Mouse (Mus musculus) midbrain, embryonic 14.5 days (tissue): ENCODE results near the gene Olfr198. TPM values are rescaled to one million over a fixed set of nuclear protein-coding genes. Genes with fewer than 3 reads are reported as not detected.
"Not testable (repeated sequence)": the region's sequence is repeated elsewhere in the genome, so short reads cannot be mapped to it uniquely, and the experiment has no call there.

Experiments
- ATAC-seq: fragments of 200-750 bp; cut with Nextera tagmentation; 2 replicates; pipeline ENCODE4 v1.8.0; 2017; ENCODE audit warnings: moderate number of reproducible peaks, moderate library complexity; ENCODE audit not compliant: low FRiP score, low TSS enrichment
- DNase-seq: peaks from one replicate; pipeline ENCODE4 v3.0.0-alpha.2; 2015
- H3K27ac ChIP-seq: fragments of 300-500 bp; sonication (generic); replicated peaks from 2 replicates; pipeline ENCODE4 v1.5.1; 2014; ENCODE audit warnings: mild to moderate bottlenecking, low read depth, low read length, moderate library complexity
- H3K27me3 ChIP-seq: fragments of 300-500 bp; sonication (generic); 2 replicates; pipeline ENCODE4 v1.6.1; 2014; ENCODE audit warnings: low read length, control low read depth, mixed read lengths; ENCODE audit not compliant: control insufficient read depth, insufficient read depth
- H3K36me3 ChIP-seq: fragments of 300-500 bp; sonication (generic); 2 replicates; pipeline ENCODE4 v1.6.1; 2014; ENCODE audit warnings: low read length, control low read depth; ENCODE audit not compliant: control insufficient read depth, insufficient read depth
- H3K4me1 ChIP-seq: fragments of 300-500 bp; sonication (generic); 2 replicates; pipeline ENCODE4 v1.6.1; 2014; ENCODE audit warnings: mild to moderate bottlenecking, antibody characterized with exemption, low read length, control low read depth; ENCODE audit not compliant: control insufficient read depth, insufficient read depth
- H3K4me2 ChIP-seq: fragments of 300-500 bp; sonication (generic); 2 replicates; pipeline ENCODE4 v1.6.1; 2014; ENCODE audit warnings: mild to moderate bottlenecking, low read length, moderate library complexity
- H3K4me3 ChIP-seq: fragments of 300-500 bp; sonication (generic); replicated peaks from 2 replicates; pipeline ENCODE4 v1.5.1; 2014; ENCODE audit warnings: low read depth, low read length
- H3K9ac ChIP-seq: fragments of 300-500 bp; sonication (generic); replicated peaks from 2 replicates; pipeline ENCODE4 v1.6.1; 2014; ENCODE audit warnings: mild to moderate bottlenecking, low read length, moderate library complexity
- H3K9me3 ChIP-seq: fragments of 300-500 bp; sonication (generic); 2 replicates; pipeline ENCODE4 v1.6.1; 2016; ENCODE audit warnings: low read length, control low read depth, mixed read lengths; ENCODE audit not compliant: control insufficient read depth
- WGBS: fragments of 180-500 bp; shearing (Covaris S2); extraction: QIAGEN DNeasy Blood & Tissue Kit; methylation state at CpG from one replicate; pipeline ENCODE4 v1.1.7; 2014; 5-methylcytosine and 5-hydroxymethylcytosine counted together
- polyA plus RNA-seq: library from polyadenylated mRNA; unstranded; fragments of >200 nt; fragmentation: Nextera tagmentation; extraction: Ambion mirVana; gene quantifications from 2 replicates; pipeline ENCODE4 v1.2.1, GENCODE M21; 2014

Gene Olfr198
- not detected in 2 replicates for polyA plus RNA-seq

- DNase-seq, H3K36me3 ChIP-seq, H3K27me3 ChIP-seq, ATAC-seq, H3K4me3 ChIP-seq, H3K9ac ChIP-seq, H3K27ac ChIP-seq, H3K9me3 ChIP-seq, H3K4me1 ChIP-seq, H3K4me2 ChIP-seq: not testable (repeated sequence)
- WGBS = 72% methylated on average over 1 of the region's 1 CpGs
These were observed at the start of gene Olfr198 for GRCm38 (mm10) chr16:59203433-59203832. Olfr198 (minus strand) TSS chr16:59203533.

- no peak overlapping the region for H3K9ac ChIP-seq
- no peaks in the 10 kb centered on the region for H3K4me1 ChIP-seq
- H3K9me3 ChIP-seq = no peaks in the 10 kb centered on the region
- no peaks in the 10 kb centered on the region for H3K36me3 ChIP-seq
- H3K27me3 ChIP-seq = no peaks in the 10 kb centered on the region
- 88% methylated on average over 17 of the region's 17 CpGs for WGBS
- no peak overlapping the region for H3K27ac ChIP-seq
- no peak overlapping the region for H3K4me2 ChIP-seq
- no peak overlapping the region for H3K4me3 ChIP-seq
- DNase-seq (no peak), ATAC-seq (no peak)
These were observed 46.4 kb upstream of the Olfr198 start for GRCm38 (mm10) chr16:59249684-59250083.

DNA sequence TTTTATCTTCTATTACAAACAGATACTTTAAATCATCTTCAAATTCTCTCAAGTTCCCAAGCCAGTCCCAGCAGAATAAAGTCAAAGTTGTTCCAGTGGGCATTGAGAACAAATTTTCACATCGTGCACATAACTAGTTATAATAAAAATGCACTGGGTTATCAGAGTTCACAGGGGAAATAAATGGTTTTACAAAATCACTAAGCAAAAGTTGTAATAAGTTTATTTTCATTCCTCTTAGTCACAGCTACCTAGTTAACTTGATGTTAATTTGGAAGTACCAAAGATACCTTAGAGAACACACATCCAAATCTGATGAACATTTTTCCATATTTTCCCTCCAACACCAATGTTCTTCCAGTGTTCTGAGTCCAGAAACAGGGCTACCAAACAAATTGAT is 16.3 kb upstream of the Olfr198 start, which contains the start of gene Olfr199:
Olfr199 (minus strand) TSS at position 101 of the 400 bp plus-strand sequence.
- H3K27ac ChIP-seq, H3K4me3 ChIP-seq, H3K4me1 ChIP-seq, ATAC-seq, H3K9ac ChIP-seq, H3K4me2 ChIP-seq, H3K9me3 ChIP-seq, DNase-seq, H3K27me3 ChIP-seq, H3K36me3 ChIP-seq: not testable (repeated sequence)
- 81% methylated on average over 1 of the region's 1 CpGs for WGBS

DNA sequence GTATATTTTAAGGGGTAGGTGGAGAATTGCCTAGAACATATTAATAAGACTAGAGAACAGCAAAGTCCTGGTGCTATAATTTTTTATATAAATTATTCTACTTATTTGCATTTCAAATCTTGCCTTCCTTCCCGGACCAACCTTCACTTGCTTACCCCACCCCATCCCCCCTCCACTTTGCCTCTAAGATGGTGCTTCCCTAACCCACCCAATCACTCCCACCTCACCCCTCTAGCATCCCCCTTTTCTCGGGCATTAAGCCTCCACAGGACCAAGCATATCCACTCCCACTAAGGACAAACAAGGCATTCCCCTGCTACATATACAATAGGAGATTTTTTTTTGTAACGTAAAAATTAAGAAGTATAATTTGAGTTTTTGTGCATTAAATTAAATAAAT is 14.5 kb upstream of the Olfr198 start:
- not testable (repeated sequence) for H3K4me3 ChIP-seq, H3K4me2 ChIP-seq, ATAC-seq, H3K27me3 ChIP-seq, DNase-seq, H3K9ac ChIP-seq, H3K4me1 ChIP-seq, H3K9me3 ChIP-seq, H3K27ac ChIP-seq, H3K36me3 ChIP-seq
- WGBS = 83% methylated on average over 3 of the region's 3 CpGs

GRCm38 (mm10) chr16:59170354-59170753 is 33.0 kb downstream of the Olfr198 start, which contains the start of gene Olfr196:
Olfr196 (minus strand) TSS chr16:59170454.
- H3K27ac ChIP-seq = no peak within 1 kb of the TSS
- H3K9me3 ChIP-seq = no peaks in the 10 kb centered on the region
- no peak within 1 kb of the TSS for H3K4me2 ChIP-seq
- H3K27me3 ChIP-seq = no peaks in the 10 kb centered on the region
- H3K9ac ChIP-seq = no peak within 1 kb of the TSS
- no peaks in the 10 kb centered on the region for H3K36me3 ChIP-seq
- no peak within 1 kb of the TSS for H3K4me3 ChIP-seq
- 78% methylated on average over 3 of the region's 3 CpGs for WGBS
- DNase-seq (no peak), ATAC-seq (no peak)
- no peaks in the 10 kb centered on the region for H3K4me1 ChIP-seq

- H3K4me1 ChIP-seq = no peaks in the 10 kb centered on the region
- H3K36me3 ChIP-seq = no peaks in the 10 kb centered on the region
- H3K27me3 ChIP-seq = no peaks in the 10 kb centered on the region
- WGBS = 94% methylated on average over 2 of the region's 2 CpGs
- H3K9ac ChIP-seq = no peak overlapping the region
- no peak overlapping the region for H3K27ac ChIP-seq
- ATAC-seq (0 out of 2 replicates have a peak, but pooled peaks have one; percentile 20), DNase-seq (no peak)
- no peak overlapping the region for H3K4me3 ChIP-seq
- H3K4me2 ChIP-seq = no peak overlapping the region
- no peaks in the 10 kb centered on the region for H3K9me3 ChIP-seq
These were observed 51.3 kb downstream of the Olfr198 start for GRCm38 (mm10) chr16:59151996-59152395.

Other genes starting within 250 kb of the Olfr198 start
- not detected in 2 replicates for gene Olfr183, start 208.2 kb downstream of the Olfr198 start, polyA plus RNA-seq
- not detected in 2 replicates for gene Olfr186, start 173.2 kb downstream of the Olfr198 start, polyA plus RNA-seq
- not detected in 2 replicates for gene Olfr187, start 163.8 kb downstream of the Olfr198 start, polyA plus RNA-seq
- gene Olfr190, start 125.5 kb downstream of the Olfr198 start, polyA plus RNA-seq = not detected in 2 replicates
- not detected in 2 replicates for gene Olfr191, start 113.7 kb downstream of the Olfr198 start, polyA plus RNA-seq
- not detected in 2 replicates for gene Olfr193, start 91.7 kb downstream of the Olfr198 start, polyA plus RNA-seq
- not detected in 2 replicates for gene Olfr194, start 82.5 kb downstream of the Olfr198 start, polyA plus RNA-seq
- gene Olfr195, start 56.5 kb downstream of the Olfr198 start, polyA plus RNA-seq = not detected in 2 replicates
- not detected in 2 replicates for gene Olfr196, start 33.1 kb downstream of the Olfr198 start, polyA plus RNA-seq
- not detected in 2 replicates for gene Olfr199, start 16.2 kb upstream of the Olfr198 start, polyA plus RNA-seq
- gene Olfr201, start 69.1 kb upstream of the Olfr198 start, polyA plus RNA-seq = not detected in 2 replicates
- gene Olfr202, start 83.3 kb upstream of the Olfr198 start, polyA plus RNA-seq = not detected in 2 replicates
- gene Olfr203, start 95.3 kb upstream of the Olfr198 start, polyA plus RNA-seq = not detected in 2 replicates
- not detected in 2 replicates for gene Olfr204, start 114.7 kb upstream of the Olfr198 start, polyA plus RNA-seq
- not detected in 2 replicates for gene Olfr205, start 127.6 kb upstream of the Olfr198 start, polyA plus RNA-seq
- not detected in 2 replicates for gene Olfr206, start 145.7 kb upstream of the Olfr198 start, polyA plus RNA-seq
- gene Olfr209, start 160.5 kb upstream of the Olfr198 start, polyA plus RNA-seq = not detected in 2 replicates
- 0.08 TPM in 1 of 2 replicates, not detected in the other for gene Gabrr3, start 203.8 kb upstream of the Olfr198 start, polyA plus RNA-seq